ENCODE assay signal across 8 mouse cellular contexts in genomic region chr2:106973959-106974639, GRCm38 (mm10). TPM values are rescaled to one million over a fixed set of nuclear protein-coding genes. Genes with fewer than 3 reads are reported as not detected.
DNase-seq lines count a peak whose midpoint lies in the region; ATAC-seq and TF ChIP-seq lines count a peak whose summit lies in the region.

Gene Arl14ep, minus strand, starts transcription at chr2:106974424.

- H3K36me3 ChIP-seq in kidney, embryonic 14.5 days (ENCODE audit: control insufficient read depth, insufficient read depth, low read length) = no peaks in the 10 kb centered on the region
- H3K36me3 ChIP-seq in limb, embryonic 15.5 days = no peaks in the 10 kb centered on the region

- DNase-seq in A20 (ENCODE audit: low read depth, low spot score) = peak; percentile 91
- DNase-seq in heart, adult 9 months (ENCODE audit: low spot score in 2 of 2) = peak; percentile 84 to 85
- peak; percentile 75 to 76 for DNase-seq in monocyte, adult 2 months (ENCODE audit: low read depth in 1 of 2, low spot score in 2 of 2)
- peak; percentile 77 to 78 for DNase-seq in spleen, postnatal 36 days (ENCODE audit: low spot score in 2 of 2)

- 2% methylated on average over 36 of the region's 36 CpGs for WGBS in kidney, embryonic 14.5 days
- 1% methylated on average over 36 of the region's 36 CpGs for WGBS in limb, embryonic 15.5 days

- TF ChIP-seq CTCF in bone marrow macrophage, adult 2 months (IDR thresholded peaks at IDR 0.05; ENCODE audit: low read depth, low read length) = no peak
- TF ChIP-seq CTCF in embryonic fibroblast, embryonic 13.5 days (IDR thresholded peaks at IDR 0.05; ENCODE audit: borderline replicate concordance, insufficient read depth, low read length) = no peak

- peaks cover 7% of the 10 kb centered on the region for H3K4me1 ChIP-seq in bone marrow macrophage, adult 2 months (ENCODE audit: control insufficient read depth, insufficient read depth, low read length)
- H3K4me1 ChIP-seq in embryonic fibroblast, embryonic 13.5 days (ENCODE audit: control insufficient read depth, insufficient read depth, low read length) = peaks cover 3% of the 10 kb centered on the region; the same call in 1 of the 2 replicates
- H3K4me1 ChIP-seq in kidney, embryonic 14.5 days (ENCODE audit: control insufficient read depth, insufficient read depth, low read length) = no peaks in the 10 kb centered on the region
- H3K4me1 ChIP-seq in limb, embryonic 15.5 days = peaks cover 9% of the 10 kb centered on the region; the same call in 1 of the 2 replicates

- H3K9ac ChIP-seq in kidney, embryonic 14.5 days (ENCODE audit: low read depth, low read length) = peak within 1 kb of the TSS; percentile 90
- H3K9ac ChIP-seq in limb, embryonic 15.5 days = peak within 1 kb of the TSS; percentile 82

- peak within 1 kb of the TSS; percentile 43 for H3K4me2 ChIP-seq in kidney, embryonic 14.5 days (replicated peaks; ENCODE audit: low read depth, low read length)
- H3K4me2 ChIP-seq in limb, embryonic 15.5 days = peak within 1 kb of the TSS; percentile 60

- peak within 1 kb of the TSS; percentile 48 for H3K27ac ChIP-seq in bone marrow macrophage, adult 2 months (ENCODE audit: insufficient read depth, low read depth, low read length)
- peak within 1 kb of the TSS; percentile 90 for H3K27ac ChIP-seq in embryonic fibroblast, embryonic 13.5 days (ENCODE audit: insufficient read depth, low read length)
- peak within 1 kb of the TSS; percentile 57; the same call in 1 of the 2 replicates for H3K27ac ChIP-seq in kidney, embryonic 14.5 days (ENCODE audit: low read depth, low read length)
- peak within 1 kb of the TSS; percentile 75 for H3K27ac ChIP-seq in limb, embryonic 15.5 days

- peak; percentile 98 for ATAC-seq in kidney, embryonic 14.5 days (ENCODE audit: low FRiP score, low TSS enrichment)
- ATAC-seq in limb, embryonic 15.5 days (ENCODE audit: insufficient number of reproducible peaks, low FRiP score, low TSS enrichment, low read depth) = peak; percentile 93

- TF ChIP-seq POLR2A in bone marrow macrophage, adult 2 months (IDR thresholded peaks at IDR 0.05; ENCODE audit: borderline replicate concordance, low read depth, low read length) = no peak; the same call in 1 of the 2 replicates
- peak; percentile 73 for TF ChIP-seq POLR2A in embryonic fibroblast, embryonic 13.5 days (IDR thresholded peaks at IDR 0.05; ENCODE audit: low read depth, low read length)

- no peaks in the 10 kb centered on the region for H3K27me3 ChIP-seq in kidney, embryonic 14.5 days (ENCODE audit: control insufficient read depth, insufficient read depth, low read length)
- H3K27me3 ChIP-seq in limb, embryonic 15.5 days = 0 out of 2 replicates have a peak, but pooled peaks cover 3% of the 10 kb centered on the region

- peak within 1 kb of the TSS; percentile 98 for H3K4me3 ChIP-seq in bone marrow macrophage, adult 2 months (ENCODE audit: insufficient read depth, low read length)
- peak within 1 kb of the TSS; percentile 91 for H3K4me3 ChIP-seq in embryonic fibroblast, embryonic 13.5 days (ENCODE audit: insufficient read depth, low read length)
- peak within 1 kb of the TSS; percentile 90 for H3K4me3 ChIP-seq in kidney, embryonic 14.5 days (ENCODE audit: low read length)
- peak within 1 kb of the TSS; percentile 73 for H3K4me3 ChIP-seq in limb, embryonic 15.5 days

- H3K9me3 ChIP-seq in kidney, embryonic 14.5 days (ENCODE audit: control insufficient read depth, low read length) = no peaks in the 10 kb centered on the region
- H3K9me3 ChIP-seq in limb, embryonic 15.5 days = no peaks in the 10 kb centered on the region

RNA-seq across cellular contexts. Expression of gene Arl14ep, which starts in this region (rescaled TPM):
- polyA plus RNA-seq in bone marrow macrophage, adult 2 months (2012; ENCODE audit: insufficient read depth, insufficient read length, missing spikeins) = 23.5 and 28.6 TPM in 2 replicates
- 88.1 and 131 TPM in 2 replicates for polyA plus RNA-seq in embryonic fibroblast, embryonic 13.5 days (2011; ENCODE audit: insufficient read length, low read depth, missing spikeins)
- 41.6 and 53.4 TPM in 2 replicates for polyA plus RNA-seq in kidney, embryonic 14.5 days (2014; fragmentation: Nextera tagmentation; extraction: Ambion mirVana)
- 44.8 and 50.6 TPM in 2 replicates for polyA plus RNA-seq in limb, embryonic 15.5 days (2015; fragmentation: Nextera tagmentation; extraction: Ambion mirVana)

Comparison
In these comparisons a context has a peak if more than half of its experiments do, and no peak if none do; other contexts are left out.
1. Peak in every context shown above with its lines: DNase-seq, ATAC-seq, H3K4me3 ChIP-seq and H3K27ac ChIP-seq.